Mouse (Mus musculus): ENCODE measurements around the gene Pacrg.

DNA sequence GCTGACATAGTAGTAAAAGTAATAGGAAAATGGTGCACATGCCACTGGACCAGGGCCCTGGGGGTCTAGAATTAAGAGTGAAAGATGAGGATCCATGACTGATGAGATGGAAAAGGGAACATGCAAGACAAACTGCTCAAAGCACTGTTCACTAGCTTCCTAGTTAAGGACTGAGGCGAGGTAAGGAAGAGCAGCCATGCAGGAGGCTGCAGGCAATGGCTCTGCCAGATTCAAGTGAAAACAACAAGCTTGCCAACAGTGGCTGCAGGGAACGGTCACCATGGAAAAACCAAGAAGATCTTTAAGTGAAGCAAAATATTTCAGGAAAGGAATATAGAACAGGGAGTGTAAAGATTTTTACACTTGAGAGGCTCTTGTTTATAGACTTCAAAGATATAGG lies 31.5 kb downstream of the Pacrg start:
- TF ChIP-seq CTCF (IDR thresholded peaks at IDR 0.05; ENCODE audit: control insufficient read depth, insufficient read depth, insufficient read length) (no peak), MAX (IDR thresholded peaks at IDR 0.05) (no peak), USF1 (IDR thresholded peaks at IDR 0.05; ENCODE audit: low read depth) (no peak)
